Mouse (Mus musculus): Measurements from ENCODE around the gene Lrrfip2. TPM values are rescaled to one million over a fixed set of nuclear protein-coding genes. Genes with fewer than 3 reads are reported as not detected.

Gene Lrrfip2
- polyA plus RNA-seq, 1 experiment from 2014 or later: 50.8 TPM

- Histone ChIP-seq H3K36me3 (ENCODE audit: control insufficient read depth, insufficient read depth, low read length) (no peaks in the 10 kb centered on the region), H3K4me2 (ENCODE audit: low read depth) (no peak overlapping the region), H3K27ac (ENCODE audit: low read depth, low read length) (no peak overlapping the region), H3K9ac (ENCODE audit: low read length) (no peak overlapping the region), H3K4me1 (ENCODE audit: control insufficient read depth, insufficient read depth, low read length) (no peaks in the 10 kb centered on the region; the same call in 1 of the 2 replicates), H3K9me3 (ENCODE audit: control insufficient read depth, low read length) (no peaks in the 10 kb centered on the region), H3K4me3 (ENCODE audit: low read depth, low read length) (no peak overlapping the region), H3K27me3 (ENCODE audit: control insufficient read depth, insufficient read depth, low read length) (no peaks in the 10 kb centered on the region)
- ATAC-seq (ENCODE audit: insufficient read depth, low FRiP score, low TSS enrichment): no peak
- WGBS: 90% methylated on average over 4 of the region's 4 CpGs
- no peak for DNase-seq (ENCODE audit: low spot score)
Measured at GRCm38 (mm10) chr9:111124440-111124839, 7.0 kb downstream of the Lrrfip2 start.

GRCm38 (mm10) chr9:111126735-111127134 lies 9.3 kb downstream of the Lrrfip2 start:
- no peak overlapping the region for H3K27ac ChIP-seq (ENCODE audit: low read depth, low read length)
- DNase-seq (ENCODE audit: low spot score): no peak
- 81% methylated on average over 4 of the region's 4 CpGs for WGBS
- no peak overlapping the region for H3K4me2 ChIP-seq (ENCODE audit: low read depth)
- no peaks in the 10 kb centered on the region for H3K9me3 ChIP-seq (ENCODE audit: control insufficient read depth, low read length)
- H3K27me3 ChIP-seq (ENCODE audit: control insufficient read depth, insufficient read depth, low read length): no peaks in the 10 kb centered on the region
- H3K9ac ChIP-seq (ENCODE audit: low read length): no peak overlapping the region
- H3K36me3 ChIP-seq (ENCODE audit: control insufficient read depth, insufficient read depth, low read length): no peaks in the 10 kb centered on the region
- no peak overlapping the region for H3K4me3 ChIP-seq (ENCODE audit: low read depth, low read length)
- no peak for ATAC-seq (ENCODE audit: insufficient read depth, low FRiP score, low TSS enrichment)
- H3K4me1 ChIP-seq (ENCODE audit: control insufficient read depth, insufficient read depth, low read length): no peaks in the 10 kb centered on the region; the same call in 1 of the 2 replicates

- ATAC-seq (ENCODE audit: insufficient read depth, low FRiP score, low TSS enrichment) (no peak), DNase-seq (ENCODE audit: low spot score) (no peak)
- Histone ChIP-seq H3K4me3 (ENCODE audit: low read depth, low read length) (no peak overlapping the region), H3K9ac (ENCODE audit: low read length) (no peak overlapping the region), H3K36me3 (ENCODE audit: control insufficient read depth, insufficient read depth, low read length) (no peaks in the 10 kb centered on the region), H3K27ac (ENCODE audit: low read depth, low read length) (no peak overlapping the region), H3K27me3 (ENCODE audit: control insufficient read depth, insufficient read depth, low read length) (no peaks in the 10 kb centered on the region), H3K9me3 (ENCODE audit: control insufficient read depth, low read length) (no peaks in the 10 kb centered on the region), H3K4me1 (ENCODE audit: control insufficient read depth, insufficient read depth, low read length) (no peaks in the 10 kb centered on the region; the same call in 1 of the 2 replicates), H3K4me2 (ENCODE audit: low read depth) (no peak overlapping the region)
- WGBS: 53% methylated on average over 4 of the region's 4 CpGs
Measured at GRCm38 (mm10) chr9:111127749-111128148, 10.4 kb downstream of the Lrrfip2 start.

- H3K27ac ChIP-seq (ENCODE audit: low read depth, low read length): no peak overlapping the region
- DNase-seq (ENCODE audit: low spot score) (no peak), ATAC-seq (ENCODE audit: insufficient read depth, low FRiP score, low TSS enrichment) (no peak)
- WGBS: 81% methylated on average over 2 of the region's 2 CpGs
- no peaks in the 10 kb centered on the region for H3K9me3 ChIP-seq (ENCODE audit: control insufficient read depth, low read length)
- no peaks in the 10 kb centered on the region for H3K36me3 ChIP-seq (ENCODE audit: control insufficient read depth, insufficient read depth, low read length)
- no peak overlapping the region for H3K4me2 ChIP-seq (ENCODE audit: low read depth)
- H3K9ac ChIP-seq (ENCODE audit: low read length): no peak overlapping the region
- H3K27me3 ChIP-seq (ENCODE audit: control insufficient read depth, insufficient read depth, low read length): no peaks in the 10 kb centered on the region
- no peak overlapping the region for H3K4me3 ChIP-seq (ENCODE audit: low read depth, low read length)
- no peaks in the 10 kb centered on the region; the same call in 1 of the 2 replicates for H3K4me1 ChIP-seq (ENCODE audit: control insufficient read depth, insufficient read depth, low read length)
Measured at GRCm38 (mm10) chr9:111130126-111130525, 12.7 kb downstream of the Lrrfip2 start.

- H3K27me3 ChIP-seq (ENCODE audit: control insufficient read depth, insufficient read depth, low read length): no peaks in the 10 kb centered on the region
- H3K36me3 ChIP-seq (ENCODE audit: control insufficient read depth, insufficient read depth, low read length): no peaks in the 10 kb centered on the region; the same call in 1 of the 2 replicates
- no peak overlapping the region for H3K9ac ChIP-seq (ENCODE audit: low read length)
- WGBS: 95% methylated on average over 9 of the region's 9 CpGs
- H3K27ac ChIP-seq (ENCODE audit: low read depth, low read length): no peak overlapping the region
- H3K4me2 ChIP-seq (ENCODE audit: low read depth): no peak overlapping the region
- DNase-seq (ENCODE audit: low spot score): no peak
- no peaks in the 10 kb centered on the region for H3K9me3 ChIP-seq (ENCODE audit: control insufficient read depth, low read length)
- no peak for ATAC-seq (ENCODE audit: insufficient read depth, low FRiP score, low TSS enrichment)
- H3K4me1 ChIP-seq (ENCODE audit: control insufficient read depth, insufficient read depth, low read length): no peaks in the 10 kb centered on the region
- H3K4me3 ChIP-seq (ENCODE audit: low read depth, low read length): no peak overlapping the region
Measured at GRCm38 (mm10) chr9:111138161-111138560, 20.8 kb downstream of the Lrrfip2 start.

- no peak for DNase-seq (ENCODE audit: low spot score)
- 86% methylated on average over 6 of the region's 6 CpGs for WGBS
Measured at GRCm38 (mm10) chr9:111142721-111143120, 25.3 kb downstream of the Lrrfip2 start.

GRCm38 (mm10) chr9:111143387-111143786 lies 26.0 kb downstream of the Lrrfip2 start:
- Histone ChIP-seq H3K4me2 (ENCODE audit: low read depth) (no peak overlapping the region), H3K27ac (ENCODE audit: low read depth, low read length) (no peak overlapping the region), H3K27me3 (ENCODE audit: control insufficient read depth, insufficient read depth, low read length) (no peaks in the 10 kb centered on the region), H3K9me3 (ENCODE audit: control insufficient read depth, low read length) (no peaks in the 10 kb centered on the region), H3K36me3 (ENCODE audit: control insufficient read depth, insufficient read depth, low read length) (no peaks in the 10 kb centered on the region; the same call in 1 of the 2 replicates), H3K4me1 (ENCODE audit: control insufficient read depth, insufficient read depth, low read length) (no peaks in the 10 kb centered on the region), H3K4me3 (ENCODE audit: low read depth, low read length) (no peak overlapping the region), H3K9ac (ENCODE audit: low read length) (no peak overlapping the region)
- no peak for ATAC-seq (ENCODE audit: insufficient read depth, low FRiP score, low TSS enrichment)
- no peak for DNase-seq (ENCODE audit: low spot score)
- WGBS: 95% methylated on average over 1 of the region's 1 CpGs

More at GRCm38 (mm10) chr9:111142721-111143120, 25.3 kb downstream of the Lrrfip2 start:
- H3K27ac ChIP-seq (ENCODE audit: low read depth, low read length): no peak overlapping the region
- ATAC-seq (ENCODE audit: insufficient read depth, low FRiP score, low TSS enrichment): no peak
- no peaks in the 10 kb centered on the region; the same call in 1 of the 2 replicates for H3K36me3 ChIP-seq (ENCODE audit: control insufficient read depth, insufficient read depth, low read length)
- no peaks in the 10 kb centered on the region for H3K9me3 ChIP-seq (ENCODE audit: control insufficient read depth, low read length)
- no peak overlapping the region for H3K4me3 ChIP-seq (ENCODE audit: low read depth, low read length)
- no peak overlapping the region for H3K9ac ChIP-seq (ENCODE audit: low read length)
- no peaks in the 10 kb centered on the region for H3K4me1 ChIP-seq (ENCODE audit: control insufficient read depth, insufficient read depth, low read length)
- no peak overlapping the region for H3K4me2 ChIP-seq (ENCODE audit: low read depth)
- H3K27me3 ChIP-seq (ENCODE audit: control insufficient read depth, insufficient read depth, low read length): no peaks in the 10 kb centered on the region

- Histone ChIP-seq H3K4me1 (ENCODE audit: control insufficient read depth, insufficient read depth, low read length) (no peaks in the 10 kb centered on the region), H3K4me2 (ENCODE audit: low read depth) (no peak overlapping the region), H3K36me3 (ENCODE audit: control insufficient read depth, insufficient read depth, low read length) (no peaks in the 10 kb centered on the region; the same call in 1 of the 2 replicates), H3K27me3 (ENCODE audit: control insufficient read depth, insufficient read depth, low read length) (no peaks in the 10 kb centered on the region), H3K27ac (ENCODE audit: low read depth, low read length) (no peak overlapping the region), H3K9me3 (ENCODE audit: control insufficient read depth, low read length) (no peaks in the 10 kb centered on the region), H3K4me3 (ENCODE audit: low read depth, low read length) (no peak overlapping the region), H3K9ac (ENCODE audit: low read length) (no peak overlapping the region)
- WGBS: 84% methylated on average over 1 of the region's 1 CpGs
- ATAC-seq (ENCODE audit: insufficient read depth, low FRiP score, low TSS enrichment) (no peak), DNase-seq (ENCODE audit: low spot score) (no peak)
Measured at GRCm38 (mm10) chr9:111144711-111145110, 27.3 kb downstream of the Lrrfip2 start.

- DNase-seq (ENCODE audit: low spot score) (no peak), ATAC-seq (ENCODE audit: insufficient read depth, low FRiP score, low TSS enrichment) (no peak)
- no peaks in the 10 kb centered on the region for H3K9me3 ChIP-seq (ENCODE audit: control insufficient read depth, low read length)
- no peaks in the 10 kb centered on the region; the same call in 1 of the 2 replicates for H3K36me3 ChIP-seq (ENCODE audit: control insufficient read depth, insufficient read depth, low read length)
- WGBS: 94% methylated on average over 3 of the region's 3 CpGs
- H3K4me1 ChIP-seq (ENCODE audit: control insufficient read depth, insufficient read depth, low read length): no peaks in the 10 kb centered on the region
- H3K4me2 ChIP-seq (ENCODE audit: low read depth): no peak overlapping the region
- H3K9ac ChIP-seq (ENCODE audit: low read length): no peak overlapping the region
- H3K4me3 ChIP-seq (ENCODE audit: low read depth, low read length): no peak overlapping the region
- no peaks in the 10 kb centered on the region for H3K27me3 ChIP-seq (ENCODE audit: control insufficient read depth, insufficient read depth, low read length)
- H3K27ac ChIP-seq (ENCODE audit: low read depth, low read length): no peak overlapping the region
Measured at GRCm38 (mm10) chr9:111145497-111146190, 28.3 kb downstream of the Lrrfip2 start.
